Mouse (Mus musculus) heart, embryonic 16.5 days (tissue): Measurements from ENCODE around the gene Cblb. TPM values are rescaled to one million over a fixed set of nuclear protein-coding genes. Genes with fewer than 3 reads are reported as not detected.

ENCODE experiments used
- ATAC-seq: fragments of 200-750 bp; cut with Nextera tagmentation; replicated peaks from 2 replicates; pipeline ENCODE4 v1.8.0; 2017; ENCODE audit warnings: moderate number of reproducible peaks; ENCODE audit not compliant: insufficient read depth, low FRiP score; ENCODE audit errors: extremely low read depth
- H3K27ac ChIP-seq: fragments of 300-500 bp; sonication (generic); 2 replicates; pipeline ENCODE4 v1.5.1; 2014; ENCODE audit warnings: mild to moderate bottlenecking, low read length, control low read depth, moderate library complexity
- H3K27me3 ChIP-seq: fragments of 300-500 bp; sonication (generic); 2 replicates; pipeline ENCODE4 v1.6.1; 2014; ENCODE audit warnings: low read length, mixed read lengths; ENCODE audit not compliant: control insufficient read depth, insufficient read depth
- H3K36me3 ChIP-seq: fragments of 300-500 bp; sonication (generic); 2 replicates; pipeline ENCODE4 v1.6.1; 2014; ENCODE audit not compliant: control insufficient read depth, insufficient read depth
- H3K4me1 ChIP-seq: fragments of 300-500 bp; sonication (generic); 2 replicates; pipeline ENCODE4 v1.6.1; 2014; ENCODE audit warnings: low read length, mixed read lengths; ENCODE audit not compliant: control insufficient read depth, insufficient read depth
- H3K4me2 ChIP-seq: fragments of 300-500 bp; sonication (generic); 2 replicates; pipeline ENCODE4 v1.6.1; 2014; ENCODE audit warnings: low read depth, mild to moderate bottlenecking, control low read depth, low read length
- H3K4me3 ChIP-seq: fragments of 300-500 bp; sonication (generic); 2 replicates; pipeline ENCODE4 v1.5.1; 2014; ENCODE audit warnings: mild to moderate bottlenecking, control low read depth, low read length
- H3K9ac ChIP-seq: fragments of 300-500 bp; sonication (generic); 2 replicates; pipeline ENCODE4 v1.6.1; 2014; ENCODE audit warnings: low read length, control low read depth
- H3K9me3 ChIP-seq: fragments of 300-500 bp; sonication (generic); replicated peaks from 2 replicates; pipeline ENCODE4 v1.6.1; 2016; ENCODE audit warnings: low read length; ENCODE audit not compliant: control insufficient read depth
- WGBS: fragments of 180-500 bp; shearing (Covaris S2); extraction: QIAGEN DNeasy Blood & Tissue Kit; methylation state at CpG from one replicate; pipeline ENCODE4 v1.1.7; 2014; 5-methylcytosine and 5-hydroxymethylcytosine counted together
- polyA plus RNA-seq: library from polyadenylated mRNA; unstranded; fragments of >200 nt; fragmentation: Nextera tagmentation; extraction: Ambion mirVana; gene quantifications from 2 replicates; pipeline ENCODE4 v1.2.1, GENCODE M21; 2015

Cblb gene
- polyA plus RNA-seq, 1 experiment from 2014 or later, result 12.0 TPM

DNA sequence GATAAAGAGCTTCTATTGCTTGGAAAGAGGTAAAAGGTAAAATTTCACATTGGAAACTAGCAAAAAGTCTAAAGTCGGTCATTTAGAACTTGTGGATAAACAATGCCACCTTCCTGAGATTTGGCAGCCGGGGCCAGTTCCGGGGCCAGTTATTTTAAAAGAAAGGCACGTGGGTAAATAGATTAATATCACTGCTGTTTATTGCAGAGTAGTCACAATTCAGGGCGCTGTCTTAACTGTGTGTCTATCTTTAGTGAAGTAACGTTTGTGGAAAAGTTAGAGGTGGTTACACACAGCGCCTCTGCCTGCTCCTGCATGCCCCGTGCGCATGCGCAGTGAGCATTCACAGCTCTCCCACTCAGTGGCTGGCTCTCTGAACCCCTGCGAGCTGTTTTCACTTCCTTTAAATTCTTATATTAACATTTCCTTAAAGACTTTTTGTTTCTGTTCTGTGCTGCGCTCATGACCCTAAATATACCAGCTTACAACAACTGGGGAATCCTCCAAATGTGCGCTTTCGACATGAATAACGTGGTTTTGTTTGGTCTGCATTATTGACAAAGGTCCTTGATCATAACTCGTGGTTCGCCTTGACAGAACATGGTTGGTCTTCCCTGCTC, 29.2 kb downstream of the Cblb start:
- no peaks in the 10 kb centered on the region for H3K27me3 ChIP-seq
- H3K36me3 ChIP-seq, result 0 out of 2 replicates have a peak, but pooled peaks cover 3% of the 10 kb centered on the region
- peaks cover 61% of the 10 kb centered on the region for H3K4me1 ChIP-seq
- H3K4me2 ChIP-seq, result peak overlapping the region; percentile 26
- WGBS, result 52% methylated on average over 17 of the region's 17 CpGs
- H3K27ac ChIP-seq, result peak overlapping the region; percentile 61
- ATAC-seq, result 0 out of 2 replicates have a peak, but pooled peaks have one; percentile 28
- no peak overlapping the region for H3K4me3 ChIP-seq
- H3K9ac ChIP-seq, result 0 out of 2 replicates have a peak overlapping the region, but pooled peaks have one; percentile 1
- no peaks in the 10 kb centered on the region for H3K9me3 ChIP-seq

GRCm38 (mm10) chr16:52061015-52061481, 30.0 kb downstream of the Cblb start:
- Histone ChIP-seq H3K4me2 (peak overlapping the region; percentile 40), H3K4me1 (peaks cover 55% of the 10 kb centered on the region), H3K27me3 (no peaks in the 10 kb centered on the region), H3K36me3 (0 out of 2 replicates have a peak, but pooled peaks cover 3% of the 10 kb centered on the region), H3K27ac (peak overlapping the region; percentile 61), H3K9me3 (no peaks in the 10 kb centered on the region), H3K9ac (no peak overlapping the region), H3K4me3 (no peak overlapping the region)
- peak; percentile 43; the same call in 1 of the 2 replicates for ATAC-seq
- WGBS, result 25% methylated on average over 4 of the region's 4 CpGs

DNA sequence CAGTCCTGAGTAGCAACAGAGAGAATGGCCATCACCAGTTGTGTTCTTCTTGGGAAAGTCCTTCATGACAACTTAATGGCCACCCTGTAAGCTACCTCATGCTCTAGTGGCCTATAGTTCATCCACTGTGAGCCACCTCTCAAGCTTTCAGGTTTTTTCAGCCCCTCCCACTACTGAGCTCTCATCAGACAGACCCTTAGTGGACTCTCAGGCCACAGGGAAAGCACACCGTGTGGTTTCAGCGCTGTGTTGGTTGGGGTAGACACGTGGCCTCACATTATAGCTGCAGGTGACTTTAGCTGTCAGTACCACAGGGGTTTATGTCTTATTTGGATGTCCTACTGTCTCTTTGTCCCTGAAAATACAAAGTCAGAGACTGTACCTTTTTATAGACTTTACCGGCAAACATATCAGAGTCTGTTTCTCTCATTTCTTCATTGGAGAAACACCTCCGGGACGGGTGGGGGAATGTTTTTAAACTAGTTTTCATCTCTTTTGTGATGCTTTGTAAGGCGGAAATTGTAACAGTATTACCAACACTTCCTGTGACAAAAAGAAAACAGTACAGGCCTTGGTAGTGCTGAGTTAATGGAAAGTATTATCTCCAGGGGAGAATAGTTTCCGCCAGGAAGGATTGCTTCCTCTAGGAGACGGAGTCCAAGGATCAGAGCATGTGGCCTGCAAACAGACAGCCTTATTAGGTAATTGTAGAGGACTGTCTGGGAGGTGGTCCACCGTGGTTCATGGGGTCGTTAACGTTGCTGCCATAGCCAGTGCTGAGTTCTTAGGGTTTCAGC, 33.5 kb downstream of the Cblb start:
- H3K4me3 ChIP-seq, result no peak overlapping the region
- H3K36me3 ChIP-seq, result no peaks in the 10 kb centered on the region
- H3K27ac ChIP-seq, result peak overlapping the region; percentile 65
- no peak overlapping the region for H3K4me2 ChIP-seq
- no peak overlapping the region for H3K9ac ChIP-seq
- H3K4me1 ChIP-seq, result peaks cover 41% of the 10 kb centered on the region
- H3K27me3 ChIP-seq, result no peaks in the 10 kb centered on the region; the same call in 1 of the 2 replicates
- H3K9me3 ChIP-seq, result no peaks in the 10 kb centered on the region
- 52% methylated on average over 12 of the region's 12 CpGs for WGBS
- ATAC-seq, result peak; percentile 30; the same call in 1 of the 2 replicates

DNA sequence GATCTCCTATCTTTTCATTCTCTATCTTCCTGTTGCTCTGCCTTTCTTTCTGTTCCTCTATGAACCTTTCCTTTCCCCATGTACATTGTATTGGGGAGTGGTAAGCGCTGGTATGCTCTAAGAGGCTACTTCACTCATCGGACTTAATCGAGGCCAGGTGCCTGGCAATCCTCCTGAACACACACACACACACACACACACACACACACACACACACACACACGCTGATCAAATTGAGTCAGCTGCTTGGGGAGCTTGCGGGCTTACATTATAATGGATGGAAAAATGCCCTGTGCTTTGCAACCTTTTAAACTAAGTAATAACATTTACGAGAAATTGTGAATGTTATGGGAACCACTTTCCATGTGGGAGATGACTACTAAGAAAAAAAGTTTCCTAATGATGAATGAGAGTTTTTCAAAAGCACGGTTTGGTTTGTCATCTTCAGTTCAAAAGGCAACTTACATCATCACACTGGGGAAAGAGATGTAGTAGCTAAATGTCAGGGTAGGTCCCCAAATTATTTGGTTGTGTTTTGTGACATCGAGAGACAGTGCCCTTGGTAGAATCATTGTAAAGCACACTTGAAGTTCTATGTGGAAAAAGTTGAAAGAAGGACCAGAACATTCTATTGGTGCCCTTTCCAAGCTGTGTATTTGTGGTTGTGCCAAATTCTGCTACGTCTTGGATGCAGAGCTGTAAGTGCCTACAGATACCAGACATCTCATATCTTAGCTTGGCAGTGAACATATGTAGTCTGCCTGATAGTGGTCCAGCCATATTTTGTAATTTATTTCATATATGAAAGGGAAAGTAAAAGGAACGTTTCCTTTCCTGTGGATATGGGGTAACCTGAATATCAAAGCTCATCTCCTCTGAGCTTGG, 36.8 kb downstream of the Cblb start:
- H3K4me1 ChIP-seq, result peaks cover 43% of the 10 kb centered on the region
- H3K9ac ChIP-seq, result no peak overlapping the region
- H3K4me2 ChIP-seq, result no peak overlapping the region
- H3K9me3 ChIP-seq, result no peaks in the 10 kb centered on the region
- H3K27me3 ChIP-seq, result no peaks in the 10 kb centered on the region; the same call in 1 of the 2 replicates
- H3K36me3 ChIP-seq, result no peaks in the 10 kb centered on the region
- H3K4me3 ChIP-seq, result no peak overlapping the region
- H3K27ac ChIP-seq, result no peak overlapping the region
- ATAC-seq, result no peak
- WGBS, result 66% methylated on average over 10 of the region's 10 CpGs

DNA sequence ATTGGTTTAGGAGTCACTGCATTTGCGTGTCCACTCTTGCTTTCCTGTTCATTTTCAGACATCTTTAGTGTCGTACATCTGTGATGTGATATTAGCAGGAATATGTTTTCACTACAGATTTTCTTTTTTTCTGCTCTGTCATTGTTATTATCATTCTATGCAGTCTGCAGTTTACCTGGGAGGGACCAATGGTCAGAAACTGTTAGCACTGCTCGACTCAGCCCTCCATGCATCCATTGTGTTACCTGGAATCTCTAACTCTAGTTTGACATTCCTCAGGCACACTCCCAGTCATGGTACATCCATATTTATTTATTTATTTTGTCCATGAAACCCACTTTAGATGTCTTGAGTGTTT, 37.5 kb downstream of the Cblb start:
- H3K4me2 ChIP-seq, result no peak overlapping the region
- ATAC-seq, result no peak
- no peaks in the 10 kb centered on the region for H3K9me3 ChIP-seq
- H3K4me3 ChIP-seq, result no peak overlapping the region
- no peaks in the 10 kb centered on the region; the same call in 1 of the 2 replicates for H3K27me3 ChIP-seq
- no peak overlapping the region for H3K27ac ChIP-seq
- 86% methylated on average over 3 of the region's 3 CpGs for WGBS
- peaks cover 48% of the 10 kb centered on the region for H3K4me1 ChIP-seq
- no peak overlapping the region for H3K9ac ChIP-seq
- no peaks in the 10 kb centered on the region for H3K36me3 ChIP-seq

GRCm38 (mm10) chr16:52069648-52070047, 38.6 kb downstream of the Cblb start:
- Histone ChIP-seq H3K36me3 (no peaks in the 10 kb centered on the region), H3K9me3 (no peaks in the 10 kb centered on the region), H3K9ac (peak overlapping the region; percentile 9; the same call in 1 of the 2 replicates), H3K4me2 (no peak overlapping the region), H3K27me3 (no peaks in the 10 kb centered on the region; the same call in 1 of the 2 replicates), H3K4me3 (no peak overlapping the region), H3K4me1 (peaks cover 44% of the 10 kb centered on the region), H3K27ac (peak overlapping the region; percentile 58)
- no peak for ATAC-seq
- WGBS, result 46% methylated on average over 6 of the region's 6 CpGs

DNA sequence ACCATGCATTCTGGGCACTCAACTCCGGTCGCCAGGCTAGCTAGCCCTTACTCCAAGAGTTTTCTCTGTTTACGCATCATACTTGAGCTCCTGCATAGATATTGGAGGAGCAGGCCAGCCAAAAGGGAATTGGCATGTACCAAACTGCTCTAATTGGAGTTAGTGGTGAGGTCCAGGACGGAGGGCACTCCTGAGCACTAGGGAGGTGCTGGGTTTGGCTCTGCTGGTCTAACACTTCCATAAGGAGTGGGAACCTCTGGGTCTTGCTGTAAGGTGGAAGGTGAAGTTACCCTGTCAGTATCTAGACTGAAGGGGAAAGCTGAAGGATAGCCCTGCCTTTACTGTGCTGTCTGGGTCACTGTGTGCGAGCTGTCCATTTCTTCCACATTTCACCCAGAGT, 39.1 kb downstream of the Cblb start:
- H3K27ac ChIP-seq, result peak overlapping the region; percentile 58
- no peak overlapping the region for H3K4me2 ChIP-seq
- no peak overlapping the region for H3K9ac ChIP-seq
- H3K4me3 ChIP-seq, result no peak overlapping the region
- ATAC-seq, result no peak
- no peaks in the 10 kb centered on the region for H3K9me3 ChIP-seq
- no peaks in the 10 kb centered on the region; the same call in 1 of the 2 replicates for H3K27me3 ChIP-seq
- peaks cover 44% of the 10 kb centered on the region for H3K4me1 ChIP-seq
- no peaks in the 10 kb centered on the region for H3K36me3 ChIP-seq
- WGBS, result 73% methylated on average over 5 of the region's 5 CpGs

- 62% methylated on average over 2 of the region's 2 CpGs for WGBS
These were observed 40.3 kb downstream of the Cblb start for GRCm38 (mm10) chr16:52071290-52071689.

More at GRCm38 (mm10) chr16:52071290-52071689, 40.3 kb downstream of the Cblb start:
- Histone ChIP-seq H3K27ac (peak overlapping the region; percentile 96), H3K9ac (peak overlapping the region; percentile 20; the same call in 1 of the 2 replicates), H3K27me3 (no peaks in the 10 kb centered on the region; the same call in 1 of the 2 replicates), H3K4me3 (no peak overlapping the region), H3K36me3 (no peaks in the 10 kb centered on the region), H3K4me1 (peaks cover 44% of the 10 kb centered on the region), H3K4me2 (peak overlapping the region; percentile 52; the same call in 1 of the 2 replicates), H3K9me3 (no peaks in the 10 kb centered on the region)
- ATAC-seq, result no peak
